Comparison of ENCODE assay signal across 26 mouse cellular contexts in genomic region chr17:45707376-45707775, GRCm38 (mm10). TPM values are rescaled to one million over a fixed set of nuclear protein-coding genes. Genes with fewer than 3 reads are reported as not detected.
A peak's percentile ranks its signal among the peaks of the same experiment; 100 is the strongest.
DNase-seq lines count a peak whose midpoint lies in the region; ATAC-seq and TF ChIP-seq lines count a peak whose summit lies in the region.
"Had no signal": no experiment of that assay in that cellular context is flagged by ENCODE, and none has a peak within 500 bp of the region (broad histone marks: within the 10 kb centered on the region; RNA-seq: fewer than 3 reads in every experiment).

No protein-coding gene starts in this region.

- H3K9me3 ChIP-seq in forebrain, postnatal 0 days (ENCODE audit: low read length), result no peaks in the 10 kb centered on the region
- H3K9me3 ChIP-seq in forebrain, embryonic 10.5 days, result no peaks in the 10 kb centered on the region
- no peaks in the 10 kb centered on the region for H3K9me3 ChIP-seq in liver, embryonic 14.5 days (ENCODE audit: control insufficient read depth, low read length)
- H3K9me3 ChIP-seq in liver, embryonic 11.5 days (ENCODE audit: control insufficient read depth, low read length), result no peaks in the 10 kb centered on the region
- H3K9me3 ChIP-seq in E14TG2a.4 (ENCODE audit: low read length), result no peaks in the 10 kb centered on the region
- H3K9me3 ChIP-seq: heart, embryonic 12.5 days; liver, embryonic 12.5 days had no signal

- intact Hi-C loops in left cerebral cortex, postnatal 4 days (cut with DNase I), result no loop called here

- no peak for ATAC-seq in forebrain, postnatal 0 days
- no peak for ATAC-seq in liver, embryonic 14.5 days (ENCODE audit: insufficient read depth)
- no peak for ATAC-seq in liver, embryonic 11.5 days (replicated peaks; ENCODE audit: low FRiP score)
- ATAC-seq: CD4-positive, CD25-positive, alpha-beta regulatory T cell, adult 4 months; liver, embryonic 12.5 days had no signal

- no peak overlapping the region for H3K4me3 ChIP-seq in forebrain, postnatal 0 days (ENCODE audit: low read depth, low read length)
- H3K4me3 ChIP-seq in forebrain, embryonic 10.5 days, result no peak overlapping the region
- H3K4me3 ChIP-seq in liver, embryonic 14.5 days (ENCODE audit: insufficient read depth in 1 of 2, low read depth in 2 of 2, low read length in 2 of 2), result no peak overlapping the region
- no peak overlapping the region for H3K4me3 ChIP-seq in liver, embryonic 11.5 days (ENCODE audit: low read depth, low read length)
- no peak overlapping the region for H3K4me3 ChIP-seq in E14TG2a.4 (replicated peaks; ENCODE audit: low read length)
- H3K4me3 ChIP-seq: heart, embryonic 12.5 days; liver, embryonic 12.5 days had no signal

- 0 out of 2 replicates have a peak, but pooled peaks have one; percentile 18 for TF ChIP-seq CTCF in forebrain, postnatal 0 days (IDR thresholded peaks at IDR 0.05; ENCODE audit: low read depth)
- TF ChIP-seq CTCF in liver, embryonic 14.5 days (IDR thresholded peaks at IDR 0.05; ENCODE audit: low read depth), result peak; percentile 24; the same call in 1 of the 2 replicates
- 0 out of 2 replicates have a peak, but pooled peaks have one; percentile 14 for TF ChIP-seq CTCF in E14TG2a.4 (conservative IDR thresholded peaks at IDR 0.05; ENCODE audit: low read length)

- no peak overlapping the region for H3K27ac ChIP-seq in forebrain, postnatal 0 days (ENCODE audit: low read depth, low read length)
- H3K27ac ChIP-seq in forebrain, embryonic 10.5 days, result no peak overlapping the region
- no peak overlapping the region for H3K27ac ChIP-seq in liver, embryonic 14.5 days
- no peak overlapping the region for H3K27ac ChIP-seq in liver, embryonic 11.5 days (ENCODE audit: low read depth, low read length)
- H3K27ac ChIP-seq: hindbrain, embryonic 14.5 days; liver, embryonic 12.5 days had no signal

- H3K36me3 ChIP-seq in forebrain, postnatal 0 days (ENCODE audit: insufficient read depth), result no peaks in the 10 kb centered on the region
- no peaks in the 10 kb centered on the region for H3K36me3 ChIP-seq in forebrain, embryonic 10.5 days (replicated peaks)
- H3K36me3 ChIP-seq in liver, embryonic 14.5 days (replicated peaks; ENCODE audit: control insufficient read depth, insufficient read depth, low read depth), result no peaks in the 10 kb centered on the region
- no peaks in the 10 kb centered on the region for H3K36me3 ChIP-seq in liver, embryonic 11.5 days (ENCODE audit: control insufficient read depth, insufficient read depth, low read length)
- H3K36me3 ChIP-seq in E14TG2a.4 (ENCODE audit: insufficient read depth, low read length), result no peaks in the 10 kb centered on the region
- H3K36me3 ChIP-seq: heart, embryonic 12.5 days; liver, embryonic 12.5 days had no signal

- DNase-seq in forebrain, postnatal 0 days, result no peak
- no peak for DNase-seq in forebrain, embryonic 10.5 days (ENCODE audit: extremely low spot score, low spot score)
- no peak for DNase-seq in liver, embryonic 14.5 days (ENCODE audit: low read depth in 3 of 3, low spot score in 3 of 3)
- DNase-seq in liver, embryonic 11.5 days (ENCODE audit: low spot score), result no peak
- peak; percentile 47 for DNase-seq in embryo, embryonic 11 days
- no peak for DNase-seq in urinary bladder, postnatal 36 days (ENCODE audit: low spot score in 2 of 2)
- no peak for DNase-seq in left cerebral cortex, postnatal 4 days
- DNase-seq: cerebellum, adult 8-10 months; gastrocnemius, postnatal 10 days; heart, adult 11 months; kidney, adult 11 months; kidney, postnatal 14 days; lung, postnatal 14 days; right cerebral cortex, postnatal 4 days had no signal

- H3K4me2 ChIP-seq in forebrain, postnatal 0 days (ENCODE audit: low read depth), result no peak overlapping the region
- no peak overlapping the region for H3K4me2 ChIP-seq in liver, embryonic 14.5 days (ENCODE audit: low read depth)
- H3K4me2 ChIP-seq in liver, embryonic 11.5 days, result no peak overlapping the region
- H3K4me2 ChIP-seq: heart, embryonic 12.5 days; hindbrain, embryonic 14.5 days; liver, embryonic 12.5 days had no signal

- no peak overlapping the region for H3K9ac ChIP-seq in forebrain, postnatal 0 days
- H3K9ac ChIP-seq in liver, embryonic 14.5 days (replicated peaks), result no peak overlapping the region
- H3K9ac ChIP-seq in liver, embryonic 11.5 days (ENCODE audit: low read depth, low read length), result no peak overlapping the region
- H3K9ac ChIP-seq: heart, embryonic 12.5 days; hindbrain, embryonic 14.5 days; liver, embryonic 12.5 days had no signal

- 36% methylated on average over 3 of the region's 3 CpGs for WGBS in forebrain, postnatal 0 days
- 44% methylated on average over 3 of the region's 3 CpGs for WGBS in forebrain, embryonic 10.5 days
- WGBS in liver, embryonic 14.5 days (ENCODE audit: insufficient replicate concordance), result 25% methylated on average over 3 of the region's 3 CpGs
- WGBS in liver, embryonic 11.5 days, result 40% methylated on average over 3 of the region's 3 CpGs

- H3K4me1 ChIP-seq in forebrain, postnatal 0 days (ENCODE audit: insufficient read depth), result no peaks in the 10 kb centered on the region
- H3K4me1 ChIP-seq in forebrain, embryonic 10.5 days, result no peaks in the 10 kb centered on the region
- peaks cover 0 to 11% of the 10 kb centered on the region in 2 experiments; a peak in 3 of 4 replicates for H3K4me1 ChIP-seq in liver, embryonic 14.5 days (replicated peaks; ENCODE audit: control insufficient read depth in 2 of 2, insufficient read depth in 2 of 2, low read length in 1 of 2)
- H3K4me1 ChIP-seq in liver, embryonic 11.5 days (replicated peaks; ENCODE audit: control insufficient read depth, insufficient read depth, low read length), result peaks cover 11% of the 10 kb centered on the region
- H3K4me1 ChIP-seq in E14TG2a.4 (replicated peaks; ENCODE audit: low read depth, low read length), result peaks cover 12% of the 10 kb centered on the region

- TF ChIP-seq EP300 in liver, embryonic 14.5 days (IDR thresholded peaks at IDR 0.05; ENCODE audit: low read depth), result no peak

- H3K27me3 ChIP-seq in forebrain, postnatal 0 days (ENCODE audit: insufficient read depth, low read length), result no peaks in the 10 kb centered on the region
- H3K27me3 ChIP-seq in forebrain, embryonic 10.5 days (ENCODE audit: poor library complexity, severe bottlenecking), result no peaks in the 10 kb centered on the region
- H3K27me3 ChIP-seq in liver, embryonic 14.5 days (ENCODE audit: control insufficient read depth, insufficient read depth, low read length), result no peaks in the 10 kb centered on the region
- no peaks in the 10 kb centered on the region for H3K27me3 ChIP-seq in liver, embryonic 11.5 days (replicated peaks; ENCODE audit: control insufficient read depth, insufficient read depth, low read length)
- peaks cover 18% of the 10 kb centered on the region for H3K27me3 ChIP-seq in E14TG2a.4 (ENCODE audit: insufficient read depth, low read length)

RNA-seq across cellular contexts. Expression of gene Tmem63b, which starts 20.7 kb away (rescaled TPM):
- total RNA-seq in forebrain, postnatal 0 days (2014; rRNA removed), result 198 and 228 TPM in 2 replicates
- polyA plus RNA-seq in forebrain, postnatal 0 days (2015; fragmentation: Nextera tagmentation; extraction: Ambion mirVana), result 109 and 131 TPM in 2 replicates
- polyA plus RNA-seq in forebrain, embryonic 10.5 days (2016; fragmentation: Nextera tagmentation; extraction: Ambion mirVana), result 46.9 and 49.0 TPM in 2 replicates
- polyA plus RNA-seq in liver, embryonic 14.5 days (2012; rRNA removed), result 10.4 and 11.0 TPM in 2 replicates
- 4.1 and 5.4 TPM in 2 replicates for polyA plus RNA-seq in liver, embryonic 14.5 days (2014; fragmentation: Nextera tagmentation; extraction: Ambion mirVana)
- 16.0 and 18.0 TPM in 2 replicates for polyA plus RNA-seq in liver, embryonic 11.5 days (2014; fragmentation: Nextera tagmentation; extraction: Ambion mirVana)
- total RNA-seq in left cerebral cortex, postnatal 4 days (2021), result 100 to 1,000 TPM; 272 to 284 TPM

RNA-seq across cellular contexts. Expression of gene Mrpl14, which starts 21.3 kb away (rescaled TPM):
- 25.3 and 40.2 TPM in 2 replicates for total RNA-seq in forebrain, postnatal 0 days (2014; rRNA removed)
- 98.6 and 120 TPM in 2 replicates for polyA plus RNA-seq in forebrain, postnatal 0 days (2015; fragmentation: Nextera tagmentation; extraction: Ambion mirVana)
- polyA plus RNA-seq in forebrain, embryonic 10.5 days (2016; fragmentation: Nextera tagmentation; extraction: Ambion mirVana), result 142 and 151 TPM in 2 replicates
- polyA plus RNA-seq in liver, embryonic 14.5 days (2012; rRNA removed), result 60.8 and 82.6 TPM in 2 replicates
- 142 and 148 TPM in 2 replicates for polyA plus RNA-seq in liver, embryonic 14.5 days (2014; fragmentation: Nextera tagmentation; extraction: Ambion mirVana)
- 192 and 194 TPM in 2 replicates for polyA plus RNA-seq in liver, embryonic 11.5 days (2014; fragmentation: Nextera tagmentation; extraction: Ambion mirVana)
- total RNA-seq in left cerebral cortex, postnatal 4 days (2021), result 10 to 100 TPM; 49.2 to 55.7 TPM

RNA-seq across cellular contexts. Expression of gene 1600014C23Rik, which starts 26.3 kb away (rescaled TPM):
- not detected in 2 replicates for total RNA-seq in forebrain, postnatal 0 days (2014; rRNA removed)
- polyA plus RNA-seq in forebrain, postnatal 0 days (2015; fragmentation: Nextera tagmentation; extraction: Ambion mirVana), result not detected in 2 replicates
- polyA plus RNA-seq in forebrain, embryonic 10.5 days (2016; fragmentation: Nextera tagmentation; extraction: Ambion mirVana), result 0.79 TPM in 1 of 2 replicates, not detected in the other
- not detected in 2 replicates for polyA plus RNA-seq in liver, embryonic 14.5 days (2012; rRNA removed)
- polyA plus RNA-seq in liver, embryonic 14.5 days (2014; fragmentation: Nextera tagmentation; extraction: Ambion mirVana), result not detected in 2 replicates
- polyA plus RNA-seq in liver, embryonic 11.5 days (2014; fragmentation: Nextera tagmentation; extraction: Ambion mirVana), result not detected in 2 replicates
- total RNA-seq in left cerebral cortex, postnatal 4 days (2021), result not detected
- total RNA-seq: adrenal gland, adult 18-20 months; adrenal gland, postnatal 4 days; common myeloid progenitor, adult 5-6 weeks; gastrocnemius, postnatal 10 days; layer of hippocampus, adult 8-10 months; megakaryocyte-erythroid progenitor cell, adult 5-6 weeks had no signal
- polyA plus RNA-seq: CD4-positive, CD25-positive, alpha-beta regulatory T cell, adult 4 months; hindbrain, embryonic 14.5 days; liver, embryonic 12.5 days; stomach, embryonic 16.5 days had no signal

RNA-seq across cellular contexts. Expression of gene Capn11, which starts 48.3 kb away (rescaled TPM):
- 0.85 and 1.3 TPM in 2 replicates for total RNA-seq in forebrain, postnatal 0 days (2014; rRNA removed)
- polyA plus RNA-seq in forebrain, postnatal 0 days (2015; fragmentation: Nextera tagmentation; extraction: Ambion mirVana), result 0.06 and 1.5 TPM in 2 replicates
- 1.1 and 1.6 TPM in 2 replicates for polyA plus RNA-seq in forebrain, embryonic 10.5 days (2016; fragmentation: Nextera tagmentation; extraction: Ambion mirVana)
- not detected in 2 replicates for polyA plus RNA-seq in liver, embryonic 14.5 days (2012; rRNA removed)
- not detected in 2 replicates for polyA plus RNA-seq in liver, embryonic 14.5 days (2014; fragmentation: Nextera tagmentation; extraction: Ambion mirVana)
- 0.22 and 0.43 TPM in 2 replicates for polyA plus RNA-seq in liver, embryonic 11.5 days (2014; fragmentation: Nextera tagmentation; extraction: Ambion mirVana)
- total RNA-seq in left cerebral cortex, postnatal 4 days (2021), result 1 to 10 TPM in 1 of 2 experiments, under 1 TPM in 1; 0.14 to 3.6 TPM
- total RNA-seq: heart, postnatal 25 days had no signal
